Mouse (Mus musculus): ENCODE measurements around the gene Gnl3.

Gene Gnl3

GRCm38 (mm10) chr14:31018860-31019291 is at the start of gene Gnl3, which contains the start of gene Pbrm1:
Gnl3 (minus strand) TSS chr14:31019152.
Pbrm1 (plus strand) TSS chr14:31019138.
- peak; percentile 91 to 94 for DNase-seq (ENCODE audit: low spot score in 2 of 2)

GRCm38 (mm10) chr14:31062277-31062676 is 43.3 kb upstream of the Gnl3 start:
- DNase-seq (ENCODE audit: low spot score in 2 of 2): no peak

DNA sequence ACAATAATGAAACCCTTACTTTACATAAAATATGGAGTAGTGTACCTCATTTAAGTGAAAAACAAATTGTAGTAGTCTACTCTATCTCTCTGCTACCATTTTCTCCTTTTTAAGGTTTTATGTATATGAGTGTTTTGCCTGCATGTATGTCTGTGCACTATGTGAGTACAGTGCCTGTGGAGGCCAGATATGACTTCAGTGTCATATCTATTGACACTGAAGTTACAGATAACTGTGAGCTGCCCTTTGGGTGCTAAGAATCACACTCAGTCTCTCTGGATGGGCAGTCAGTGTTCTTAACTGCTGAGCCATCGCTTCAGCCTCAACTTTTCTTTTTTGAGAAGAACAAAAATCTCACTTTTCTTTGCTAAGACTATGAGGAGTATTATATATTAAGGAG is 26.9 kb upstream of the Gnl3 start:
- no peak for DNase-seq (ENCODE audit: low spot score in 2 of 2)

DNA sequence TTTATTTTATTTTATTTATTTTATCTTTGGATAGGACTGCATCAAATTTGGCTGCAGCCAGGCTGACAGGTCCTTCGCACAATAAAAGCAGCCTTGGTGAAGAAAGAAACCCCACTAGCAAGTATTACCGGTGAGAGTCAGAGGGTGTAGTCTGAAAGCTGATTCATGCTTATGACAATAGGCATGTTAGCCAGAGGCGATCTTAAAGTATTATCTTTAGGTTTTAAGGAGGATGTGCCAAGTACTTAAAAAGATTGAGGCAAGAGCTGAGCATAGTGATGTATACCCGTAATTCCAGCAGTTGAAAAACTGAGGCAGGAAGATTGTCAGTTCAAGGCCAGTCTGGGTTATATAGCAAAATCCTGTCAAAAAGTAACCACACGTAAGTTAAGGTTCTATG is 26.3 kb upstream of the Gnl3 start:
- DNase-seq (ENCODE audit: low spot score in 2 of 2): no peak

DNA sequence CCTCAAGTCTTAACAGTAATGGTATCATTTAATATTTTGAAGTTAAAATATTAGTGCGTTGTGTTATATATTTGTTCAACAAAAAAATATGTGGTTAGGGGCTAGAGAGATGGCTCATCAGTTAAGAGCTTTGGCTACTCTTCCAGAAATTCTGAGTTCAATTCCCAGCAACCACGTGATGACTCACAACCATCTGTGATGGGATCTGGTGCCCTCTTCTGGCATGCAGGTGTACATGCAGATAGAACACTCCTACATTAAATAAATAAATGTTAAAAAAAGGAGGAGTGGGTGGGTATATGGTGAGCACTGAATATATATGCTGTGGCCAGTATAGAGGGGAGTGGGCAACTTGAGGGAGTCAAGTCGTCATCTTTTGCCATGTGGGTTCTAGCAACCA is 6.8 kb upstream of the Gnl3 start:
- no peak for DNase-seq (ENCODE audit: low spot score in 2 of 2)

DNA sequence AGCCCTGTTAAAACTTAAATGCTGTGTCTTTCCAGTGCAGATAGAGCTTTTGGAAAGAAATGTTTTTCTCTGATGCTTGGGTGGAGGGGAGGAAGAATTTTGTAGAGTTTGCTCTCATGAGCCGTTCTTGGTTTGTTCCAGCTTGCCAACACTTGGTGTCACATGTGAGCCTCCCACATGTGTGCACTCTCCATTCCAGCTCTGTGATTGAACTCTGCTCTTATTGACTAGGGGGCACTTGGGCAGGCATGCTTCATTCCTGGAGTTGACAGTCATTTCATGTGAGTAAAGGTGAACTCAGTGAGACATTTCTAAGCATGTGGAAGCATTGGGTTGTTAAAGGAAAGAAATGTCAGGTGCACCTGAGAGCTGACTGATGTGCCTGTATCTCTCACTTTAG is 3.6 kb upstream of the Gnl3 start:
- no peak for DNase-seq (ENCODE audit: low spot score in 2 of 2)

DNA sequence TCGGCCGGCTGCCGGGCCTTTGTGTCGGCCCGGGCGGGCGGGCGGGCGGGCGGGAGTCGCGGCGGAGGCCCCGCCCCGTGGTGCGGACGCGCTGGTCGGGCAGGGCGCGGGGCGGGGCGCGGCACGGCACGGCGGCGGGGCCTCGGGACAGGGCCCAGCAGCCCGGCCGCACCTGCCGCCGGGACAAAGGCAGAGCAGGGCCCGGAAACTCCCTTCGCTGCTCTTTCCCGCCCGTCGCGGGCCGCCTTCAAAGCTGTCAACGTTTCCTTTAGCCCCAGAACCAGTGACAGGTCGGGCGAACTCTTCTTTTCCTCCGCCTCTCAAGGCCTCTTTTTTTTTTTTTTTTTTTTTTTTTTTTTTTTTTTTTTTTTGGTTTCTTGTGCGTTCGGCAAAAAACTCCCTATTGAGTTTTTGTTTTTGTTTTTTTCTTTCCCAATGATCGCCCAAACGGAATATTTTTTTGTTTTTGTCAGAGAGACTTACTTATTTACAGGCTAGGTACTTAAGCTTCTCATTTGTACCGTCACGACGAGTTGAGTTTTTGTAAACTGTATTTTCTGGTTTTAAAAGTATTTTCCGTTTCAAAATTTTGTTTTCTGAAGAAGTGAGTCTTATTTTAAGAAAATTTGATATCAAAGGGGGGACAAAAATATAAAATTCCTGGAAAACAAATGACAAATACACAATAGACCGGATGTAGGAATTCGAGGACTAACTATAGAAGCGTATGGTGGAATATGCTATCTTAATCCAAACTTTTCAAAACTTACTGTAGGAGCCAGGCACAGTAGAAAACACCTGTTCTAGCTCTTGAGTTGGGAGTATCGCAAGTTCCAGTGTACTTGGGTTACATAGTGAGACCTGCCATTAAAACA is 616 bp upstream of the Gnl3 start:
- peak in 1 of 2 experiments; percentile 55 for DNase-seq (ENCODE audit: low spot score in 2 of 2)

DNA sequence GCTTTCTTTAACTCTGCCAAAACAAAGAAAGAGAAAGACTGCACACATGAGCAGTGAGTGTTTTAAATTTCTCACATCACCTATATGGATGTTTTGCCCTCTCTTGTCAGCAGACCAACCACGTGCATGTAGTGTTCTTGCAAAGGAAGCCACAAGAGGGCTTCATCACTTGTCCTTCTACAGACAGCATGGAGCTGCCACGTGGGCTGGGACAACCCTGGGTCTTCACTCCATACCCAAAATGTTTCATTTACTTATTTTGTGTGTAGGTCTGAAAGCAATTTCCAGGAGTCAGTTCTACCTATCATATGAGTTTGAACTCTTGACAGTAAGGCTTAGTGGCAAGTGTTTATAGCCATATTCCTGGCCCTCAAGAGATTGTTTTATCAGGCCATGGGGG is 1.1 kb downstream of the Gnl3 start:
- no peak for DNase-seq (ENCODE audit: low spot score in 2 of 2)

DNA sequence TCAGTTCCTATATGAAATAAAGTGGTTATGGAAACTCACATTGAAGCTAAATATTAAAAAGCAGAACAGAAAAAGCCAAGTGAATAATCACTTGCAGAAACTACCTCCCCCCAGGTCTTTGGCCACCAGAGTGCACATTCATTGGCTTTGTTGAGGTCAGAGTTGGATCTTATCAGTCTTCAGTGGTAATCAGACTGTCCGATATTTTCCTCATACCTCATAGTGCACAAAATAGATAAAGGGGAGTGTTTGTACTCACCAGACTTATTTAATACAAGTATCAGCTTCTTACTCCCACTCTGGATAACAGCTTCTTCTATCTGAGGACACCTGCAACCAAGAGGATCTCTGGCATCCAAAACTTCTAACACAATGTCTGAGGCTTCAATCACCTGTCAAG is 2.9 kb downstream of the Gnl3 start:
- no peak for DNase-seq (ENCODE audit: low spot score in 2 of 2)

DNA sequence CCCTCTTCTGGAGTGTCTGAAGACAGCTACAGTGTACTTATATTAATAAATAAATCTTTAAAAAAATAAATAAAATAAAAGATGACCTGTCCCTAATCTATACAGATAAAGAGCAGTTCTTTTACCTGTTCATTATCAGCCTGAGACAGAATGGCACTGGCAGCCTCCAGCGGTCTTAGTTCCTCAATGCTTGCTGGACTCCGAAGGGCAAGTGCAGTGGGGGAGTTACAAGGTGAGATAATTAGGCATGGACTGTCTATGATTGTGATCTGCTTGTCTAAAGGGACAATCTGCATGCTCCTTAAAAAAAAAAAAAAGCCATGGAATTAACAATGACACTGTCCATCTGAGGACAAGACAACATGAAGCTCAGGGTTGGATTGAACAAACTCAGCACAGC is 5.0 kb downstream of the Gnl3 start:
- DNase-seq (ENCODE audit: low spot score in 2 of 2): no peak

DNA sequence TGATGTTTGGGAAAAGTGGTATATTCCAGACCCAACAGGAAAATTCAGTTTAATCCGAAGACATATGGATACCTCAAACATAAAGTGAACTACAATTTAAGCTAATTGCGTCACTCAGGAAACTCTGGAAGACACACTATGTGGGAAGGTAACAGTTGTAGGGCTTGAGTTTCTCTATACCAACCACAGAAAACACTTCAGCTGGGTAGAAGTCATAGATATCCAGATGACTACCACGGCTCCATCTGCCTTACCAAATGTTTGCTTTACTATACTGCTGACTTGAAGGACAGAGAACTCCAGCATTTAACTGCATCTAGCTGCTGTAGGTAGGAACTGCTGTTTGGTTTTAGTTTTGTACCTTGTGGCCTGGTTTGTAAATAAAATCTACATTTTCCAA is 7.4 kb downstream of the Gnl3 start:
- DNase-seq (ENCODE audit: low spot score in 2 of 2): no peak

GRCm38 (mm10) chr14:31006779-31007178 is 12.2 kb downstream of the Gnl3 start:
- no peak for DNase-seq (ENCODE audit: low spot score in 2 of 2)

DNA sequence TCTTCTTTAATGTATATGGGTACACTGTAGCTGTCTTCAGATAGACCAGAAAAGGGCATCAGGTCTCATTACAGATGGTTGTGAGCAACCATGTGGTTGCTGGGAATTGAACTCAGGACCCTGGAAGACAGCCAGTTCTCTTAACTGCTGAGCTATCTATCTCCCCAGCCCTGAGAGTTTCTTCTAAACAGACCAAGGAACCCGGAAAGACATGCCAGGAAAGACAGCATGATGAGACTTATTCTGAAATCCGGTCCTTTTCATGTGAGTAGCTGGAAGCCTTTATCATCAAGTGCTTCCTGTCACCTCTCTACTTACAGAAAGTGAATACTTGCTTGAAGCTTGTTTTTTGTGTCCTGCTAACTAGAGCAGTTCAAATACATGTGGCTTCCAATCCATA is 14.4 kb downstream of the Gnl3 start:
- DNase-seq (ENCODE audit: low spot score in 2 of 2): no peak

DNA sequence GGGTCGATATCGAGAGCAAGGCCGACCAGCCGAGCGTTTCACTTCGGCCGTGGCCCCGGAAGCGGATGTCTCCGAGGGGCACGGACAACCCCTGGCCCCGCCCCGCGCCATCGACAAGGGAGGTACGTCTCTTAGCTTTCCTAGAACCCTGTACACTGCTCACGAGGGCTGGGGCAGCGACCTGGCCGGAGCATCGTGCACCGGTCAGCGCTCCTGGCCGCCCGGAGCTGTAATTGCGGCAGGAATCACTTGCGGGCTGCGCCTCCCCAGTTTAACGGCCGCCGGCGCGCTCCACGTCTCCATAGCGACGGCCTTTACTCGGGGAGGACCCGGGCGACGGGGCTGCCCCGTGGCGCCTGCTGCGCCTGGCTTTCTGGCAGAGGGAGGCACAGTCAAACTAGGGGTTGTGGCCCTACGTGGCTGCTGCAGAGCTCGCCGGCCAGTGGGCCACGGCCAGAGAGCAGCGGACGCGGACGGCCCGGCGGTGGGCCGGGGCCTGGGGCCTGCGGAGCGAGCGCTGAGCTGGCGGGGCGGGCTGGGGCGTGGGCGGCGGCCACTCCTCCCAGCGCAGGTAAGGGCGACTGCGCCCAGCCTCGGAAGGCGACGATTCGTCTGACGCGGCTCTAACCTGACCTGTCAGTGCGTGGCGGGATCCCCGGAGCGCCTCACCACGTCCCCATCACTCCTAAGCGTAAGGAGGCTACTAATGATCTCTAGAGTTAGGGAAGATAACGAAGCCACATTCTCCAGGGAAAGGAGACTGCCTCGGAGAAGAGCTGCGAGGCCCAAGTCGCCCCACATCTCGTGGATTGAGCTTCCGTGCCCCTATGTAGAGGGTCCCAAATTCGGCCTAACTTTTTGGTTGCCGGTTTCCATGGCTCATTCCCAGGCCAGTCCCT is 17.4 kb downstream of the Gnl3 start, which contains the start of the genes Glt8d1 and Spcs1:
TSS of gene Glt8d1 (plus strand) at position 94 of the 899 bp plus-strand sequence.
TSS of gene Spcs1 (minus strand) at position 366 of the 899 bp plus-strand sequence.
- DNase-seq (ENCODE audit: low spot score in 2 of 2): peak; percentile 79 to 97

- DNase-seq (ENCODE audit: low spot score in 2 of 2): no peak
Observed at GRCm38 (mm10) chr14:31000816-31001306, 18.1 kb downstream of the Gnl3 start.

DNA sequence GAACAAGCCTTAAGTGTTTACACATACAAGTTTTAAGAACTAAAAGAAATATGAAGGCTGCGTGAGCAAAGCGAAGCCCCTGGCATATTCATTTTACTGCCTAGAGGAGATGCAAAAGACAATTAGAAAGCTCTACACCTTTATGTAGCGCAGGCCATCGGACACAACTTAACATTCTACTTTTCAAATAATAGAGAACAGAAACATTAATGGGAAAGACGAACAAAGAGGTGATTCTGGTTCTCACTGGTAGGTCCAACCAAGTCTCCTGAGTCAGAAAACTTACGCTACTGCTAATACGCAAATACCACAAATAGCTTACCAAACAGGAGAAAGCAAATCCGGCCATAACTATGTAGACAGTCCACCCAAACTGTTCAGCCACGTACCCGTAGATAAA is 18.6 kb downstream of the Gnl3 start:
- no peak for DNase-seq (ENCODE audit: low spot score in 2 of 2)

DNA sequence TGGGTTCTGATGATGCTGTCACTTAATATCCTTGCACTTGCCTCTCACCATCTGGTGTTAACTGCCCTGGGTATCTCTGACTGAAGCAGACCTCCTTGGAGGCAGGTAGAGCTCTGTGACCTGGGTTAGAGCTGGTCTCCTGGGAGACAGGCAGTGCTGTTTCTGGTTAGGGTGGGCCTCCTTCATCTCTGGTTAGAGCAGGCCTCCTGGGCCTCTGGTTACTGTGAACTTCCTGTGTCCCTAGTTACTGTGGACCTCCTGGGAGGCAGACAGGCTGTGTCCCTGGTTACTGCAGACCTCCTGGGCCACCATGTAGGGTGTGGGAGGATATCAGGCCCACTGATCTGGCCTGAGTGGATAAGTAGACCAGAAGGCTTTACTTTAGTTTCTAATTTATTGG is 22.5 kb downstream of the Gnl3 start:
- DNase-seq (ENCODE audit: low spot score in 2 of 2): no peak

DNA sequence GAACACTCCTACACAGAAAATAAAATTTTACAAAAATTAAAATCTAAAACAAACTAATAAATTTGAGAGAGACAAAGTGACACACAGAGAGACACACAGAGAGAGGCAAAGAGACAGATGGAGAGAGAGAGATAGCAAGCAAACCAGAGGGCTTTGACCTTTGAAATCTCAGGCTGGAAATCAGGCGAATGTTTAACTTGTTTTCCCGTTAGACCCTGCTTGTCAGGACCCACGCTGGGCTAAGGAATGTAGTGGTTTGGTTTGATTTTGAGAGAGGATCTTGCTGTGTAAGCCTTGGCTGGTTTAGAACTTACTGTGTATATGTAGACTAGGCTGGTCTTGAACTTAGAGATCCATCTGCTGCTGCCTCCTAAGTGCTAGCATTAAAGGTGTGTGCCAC is 42.7 kb downstream of the Gnl3 start:
- DNase-seq (ENCODE audit: low spot score in 2 of 2): no peak

DNA sequence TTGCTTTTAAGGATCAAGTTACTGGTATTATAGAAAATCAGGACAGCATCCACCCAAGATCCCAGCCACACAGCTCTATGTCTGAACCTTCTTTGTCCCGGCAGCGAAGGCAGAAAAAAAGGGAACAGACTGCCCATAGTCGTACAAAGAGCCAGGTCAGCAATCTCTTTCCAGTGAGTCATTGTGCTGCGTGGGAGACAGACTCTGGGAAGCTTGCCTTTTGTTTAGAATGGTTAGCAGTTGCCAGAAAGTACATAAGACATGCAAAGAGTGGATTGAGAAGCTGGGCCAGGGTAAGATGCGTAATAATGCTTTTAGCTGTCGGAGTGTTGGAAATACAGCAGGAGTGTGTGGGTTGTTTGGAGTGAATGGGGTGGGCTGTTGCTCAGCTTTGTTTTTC is 44.7 kb downstream of the Gnl3 start:
- peak in 1 of 2 experiments; percentile 43 for DNase-seq (ENCODE audit: low spot score in 2 of 2)
